Mouse (Mus musculus): ENCODE results near the gene Ndufs6. TPM values are rescaled to one million over a fixed set of nuclear protein-coding genes. Genes with fewer than 3 reads are reported as not detected.

Ndufs6 gene
- total and polyA plus RNA-seq, 2 experiments from 2014 or later = 70.5 to 525 TPM

DNA sequence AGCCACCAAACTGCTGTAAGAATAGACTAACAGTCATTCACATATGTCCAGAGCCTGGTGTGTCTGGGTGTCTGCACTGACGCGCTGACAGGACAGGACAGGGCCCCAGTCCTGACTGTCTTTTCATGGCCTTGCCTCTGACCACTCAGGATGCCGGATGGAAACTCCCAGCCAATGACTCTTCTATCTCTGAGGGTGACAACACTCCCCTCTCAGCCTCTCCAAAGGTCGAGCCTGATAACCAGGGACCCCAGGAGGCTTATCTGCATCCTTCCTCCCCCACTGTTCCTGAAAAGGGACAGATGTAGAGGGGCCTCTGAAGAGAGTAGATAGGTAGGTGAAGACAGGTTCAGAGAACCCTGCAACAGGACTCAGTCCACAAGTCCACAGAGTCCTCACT is 29.6 kb downstream of the Ndufs6 start:
- H3K9ac ChIP-seq (replicated peaks; ENCODE audit: low read length) = no peak overlapping the region
- H3K9me3 ChIP-seq (ENCODE audit: low read length) = no peaks in the 10 kb centered on the region
- H3K36me3 ChIP-seq (ENCODE audit: insufficient read depth, low read length) = no peaks in the 10 kb centered on the region
- no peak overlapping the region for H3K27ac ChIP-seq
- H3K4me3 ChIP-seq (ENCODE audit: low read length) = no peak overlapping the region
- ATAC-seq (no peak), DNase-seq (ENCODE audit: low spot score) (no peak)
- H3K4me1 ChIP-seq (ENCODE audit: insufficient read depth, low read length) = no peaks in the 10 kb centered on the region
- H3K27me3 ChIP-seq (ENCODE audit: insufficient read depth, low read length) = no peaks in the 10 kb centered on the region
- 69% methylated on average over 4 of the region's 4 CpGs for WGBS
- H3K4me2 ChIP-seq (ENCODE audit: low read depth, low read length) = no peak overlapping the region
- no peak for TF ChIP-seq CTCF (IDR thresholded peaks at IDR 0.05; ENCODE audit: low read depth)

DNA sequence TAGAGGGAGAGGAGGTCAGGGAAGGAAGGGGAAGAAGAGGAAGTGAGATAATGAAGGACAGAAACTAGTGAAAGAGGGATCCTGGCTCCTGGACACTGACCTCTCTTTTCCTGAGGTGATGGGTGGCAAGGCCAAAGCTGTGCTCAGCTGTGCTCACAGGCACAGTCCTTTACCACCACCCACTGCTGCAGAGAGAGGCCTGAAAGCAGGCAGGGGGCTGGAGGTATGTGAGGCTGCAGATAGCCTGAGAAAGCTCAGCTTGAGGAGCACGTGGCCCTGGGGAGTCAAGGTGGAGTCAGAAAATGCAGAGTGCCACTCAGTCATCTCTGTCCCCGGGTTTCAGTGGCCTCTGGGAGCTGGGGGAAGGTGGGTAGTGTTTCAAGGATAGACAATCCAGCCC is 37.2 kb downstream of the Ndufs6 start:
- Histone ChIP-seq H3K27me3 (ENCODE audit: insufficient read depth, low read length) (no peaks in the 10 kb centered on the region), H3K27ac (no peak overlapping the region), H3K9me3 (ENCODE audit: low read length) (no peaks in the 10 kb centered on the region), H3K9ac (replicated peaks; ENCODE audit: low read length) (no peak overlapping the region), H3K4me3 (ENCODE audit: low read length) (no peak overlapping the region), H3K4me2 (ENCODE audit: low read depth, low read length) (no peak overlapping the region), H3K36me3 (ENCODE audit: insufficient read depth, low read length) (no peaks in the 10 kb centered on the region), H3K4me1 (ENCODE audit: insufficient read depth, low read length) (no peaks in the 10 kb centered on the region)
- WGBS = 29% methylated on average over 2 of the region's 2 CpGs
- DNase-seq (ENCODE audit: low spot score) (no peak), ATAC-seq (no peak)
- no peak for TF ChIP-seq CTCF (IDR thresholded peaks at IDR 0.05; ENCODE audit: low read depth)

DNA sequence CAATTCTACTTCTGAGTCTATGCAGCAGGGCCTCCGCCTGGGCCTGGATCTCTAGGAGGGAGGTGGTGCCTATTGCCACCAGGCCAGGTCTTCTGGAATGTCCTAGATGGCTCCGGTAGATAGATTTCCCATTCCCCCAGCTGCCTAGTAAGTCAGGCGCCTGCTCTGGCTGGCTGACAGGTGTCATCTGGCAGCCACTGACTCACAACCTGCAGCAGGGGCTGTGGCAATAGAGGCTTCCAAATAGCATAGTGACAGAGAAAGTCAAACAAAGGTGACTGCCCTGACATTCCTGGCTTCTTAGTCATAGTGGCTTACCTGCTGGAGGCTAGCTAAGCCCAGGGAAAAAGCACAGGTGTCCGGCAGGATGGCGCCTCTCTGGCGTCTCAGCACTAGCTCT is 38.1 kb downstream of the Ndufs6 start:
- Histone ChIP-seq H3K36me3 (ENCODE audit: insufficient read depth, low read length) (no peaks in the 10 kb centered on the region), H3K4me2 (ENCODE audit: low read depth, low read length) (no peak overlapping the region), H3K4me3 (ENCODE audit: low read length) (no peak overlapping the region), H3K9ac (replicated peaks; ENCODE audit: low read length) (no peak overlapping the region), H3K4me1 (ENCODE audit: insufficient read depth, low read length) (no peaks in the 10 kb centered on the region), H3K27ac (no peak overlapping the region), H3K27me3 (ENCODE audit: insufficient read depth, low read length) (no peaks in the 10 kb centered on the region), H3K9me3 (ENCODE audit: low read length) (no peaks in the 10 kb centered on the region)
- TF ChIP-seq CTCF (IDR thresholded peaks at IDR 0.05; ENCODE audit: low read depth) = no peak
- WGBS = 84% methylated on average over 6 of the region's 6 CpGs
- ATAC-seq = no peak
- no peak for DNase-seq (ENCODE audit: low spot score)

DNA sequence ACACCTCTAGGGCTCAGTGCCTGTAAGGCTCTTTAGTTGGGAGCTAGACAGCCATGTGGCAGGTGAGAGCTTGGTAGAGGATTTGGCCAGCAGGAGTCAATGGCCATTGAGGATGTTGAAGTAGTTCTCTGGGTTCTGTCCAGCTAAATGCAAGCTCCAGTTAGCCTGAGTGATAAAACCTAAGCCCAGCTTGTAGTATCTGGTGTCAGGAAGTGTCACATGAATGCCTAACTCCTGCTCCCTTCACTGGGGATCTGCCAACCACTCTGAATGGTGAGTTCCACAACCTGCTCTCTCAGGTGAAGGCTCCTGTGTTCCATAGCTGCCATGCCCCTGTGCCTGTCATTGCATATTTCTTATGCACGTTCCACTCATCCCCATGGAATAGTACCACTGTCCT is 44.8 kb downstream of the Ndufs6 start:
- no peak for ATAC-seq

DNA sequence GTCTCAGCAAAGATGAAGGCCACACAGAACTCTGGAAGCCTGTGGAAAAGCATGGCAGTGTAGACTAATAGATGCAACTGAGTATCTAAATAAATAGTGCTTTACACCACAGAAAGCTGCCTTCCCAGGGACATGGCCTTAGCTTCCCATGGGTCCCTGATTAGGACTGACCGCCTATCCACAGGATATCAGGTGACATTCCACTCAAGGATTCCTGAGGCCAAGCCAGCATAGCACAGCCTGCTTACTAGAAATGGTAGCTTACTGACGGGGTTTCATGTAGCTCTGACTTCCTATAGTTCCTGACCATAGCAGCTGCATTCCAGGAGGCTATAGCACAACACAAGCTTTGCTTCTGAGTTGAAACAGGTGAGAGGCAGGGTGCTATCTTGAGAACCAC is 45.9 kb downstream of the Ndufs6 start:
- DNase-seq (ENCODE audit: low spot score) (no peak), ATAC-seq (no peak)
- Histone ChIP-seq H3K27ac (no peak overlapping the region), H3K27me3 (ENCODE audit: insufficient read depth, low read length) (no peaks in the 10 kb centered on the region), H3K4me3 (ENCODE audit: low read length) (no peak overlapping the region), H3K4me1 (ENCODE audit: insufficient read depth, low read length) (no peaks in the 10 kb centered on the region), H3K36me3 (ENCODE audit: insufficient read depth, low read length) (no peaks in the 10 kb centered on the region), H3K4me2 (ENCODE audit: low read depth, low read length) (no peak overlapping the region), H3K9ac (replicated peaks; ENCODE audit: low read length) (no peak overlapping the region), H3K9me3 (ENCODE audit: low read length) (no peaks in the 10 kb centered on the region)
- WGBS = 88% methylated on average over 2 of the region's 2 CpGs
- TF ChIP-seq CTCF (IDR thresholded peaks at IDR 0.05; ENCODE audit: low read depth) = no peak

More for the DNA sequence above, 44.8 kb downstream of the Ndufs6 start:
- Histone ChIP-seq H3K27me3 (ENCODE audit: insufficient read depth, low read length) (no peaks in the 10 kb centered on the region), H3K4me2 (ENCODE audit: low read depth, low read length) (no peak overlapping the region), H3K4me1 (ENCODE audit: insufficient read depth, low read length) (no peaks in the 10 kb centered on the region), H3K27ac (no peak overlapping the region), H3K4me3 (ENCODE audit: low read length) (no peak overlapping the region), H3K36me3 (ENCODE audit: insufficient read depth, low read length) (no peaks in the 10 kb centered on the region), H3K9ac (replicated peaks; ENCODE audit: low read length) (no peak overlapping the region), H3K9me3 (ENCODE audit: low read length) (no peaks in the 10 kb centered on the region)
- DNase-seq (ENCODE audit: low spot score) = no peak
- TF ChIP-seq CTCF (IDR thresholded peaks at IDR 0.05; ENCODE audit: low read depth) = no peak
- WGBS = 91% methylated on average over 1 of the region's 1 CpGs

DNA sequence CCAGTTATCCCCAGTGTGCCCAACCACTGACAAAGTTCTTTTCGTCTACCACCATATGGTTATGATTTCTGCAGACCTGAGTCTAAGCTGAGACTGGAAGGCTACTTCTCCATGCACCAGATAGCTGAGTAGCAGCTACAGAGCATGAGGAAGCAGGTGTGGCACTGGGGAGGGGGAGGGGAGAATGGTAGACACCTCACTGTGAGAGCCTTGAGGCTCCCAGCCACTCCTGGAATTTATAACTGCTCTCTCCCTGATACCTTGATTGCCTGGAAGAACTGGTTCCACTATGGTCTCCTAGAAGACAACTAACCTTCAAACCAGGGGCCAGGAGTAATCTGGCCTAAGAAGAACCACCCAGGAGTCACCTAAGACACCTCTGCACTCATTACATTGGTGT is 49.1 kb downstream of the Ndufs6 start:
- Histone ChIP-seq H3K9me3 (ENCODE audit: low read length) (no peaks in the 10 kb centered on the region), H3K27me3 (ENCODE audit: insufficient read depth, low read length) (0 out of 2 replicates have a peak, but pooled peaks cover 11% of the 10 kb centered on the region), H3K9ac (replicated peaks; ENCODE audit: low read length) (no peak overlapping the region), H3K27ac (no peak overlapping the region), H3K36me3 (ENCODE audit: insufficient read depth, low read length) (no peaks in the 10 kb centered on the region), H3K4me3 (ENCODE audit: low read length) (no peak overlapping the region), H3K4me2 (ENCODE audit: low read depth, low read length) (no peak overlapping the region), H3K4me1 (ENCODE audit: insufficient read depth, low read length) (no peaks in the 10 kb centered on the region)
- DNase-seq (ENCODE audit: low spot score) = no peak
- no peak for ATAC-seq
- WGBS = 79% methylated on average over 1 of the region's 1 CpGs
- TF ChIP-seq CTCF (IDR thresholded peaks at IDR 0.05; ENCODE audit: low read depth) = no peak

DNA sequence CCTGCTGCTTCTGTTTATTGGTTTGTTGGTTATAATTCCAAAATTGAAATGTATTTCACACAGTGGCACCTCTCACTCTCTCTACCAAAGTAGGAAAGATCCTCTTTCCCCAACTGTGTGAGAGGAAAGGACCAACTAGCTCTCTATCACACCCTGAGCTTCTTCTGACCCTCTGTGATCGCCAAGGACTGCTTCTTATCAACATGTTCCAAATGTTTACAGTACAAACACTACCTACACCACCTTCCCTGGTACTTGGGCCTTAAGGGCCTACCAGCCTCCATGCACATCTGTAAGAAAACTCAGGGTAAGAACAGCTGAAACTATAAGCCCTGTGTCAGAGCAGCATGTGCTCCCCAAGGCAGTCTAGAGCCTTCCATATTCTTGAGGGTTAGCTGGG is 50.5 kb downstream of the Ndufs6 start:
- no peak overlapping the region for H3K27ac ChIP-seq
- ATAC-seq (no peak), DNase-seq (ENCODE audit: low spot score) (no peak)
- no peaks in the 10 kb centered on the region for H3K36me3 ChIP-seq (ENCODE audit: insufficient read depth, low read length)
- no peaks in the 10 kb centered on the region for H3K4me1 ChIP-seq (ENCODE audit: insufficient read depth, low read length)
- no peak overlapping the region for H3K4me2 ChIP-seq (ENCODE audit: low read depth, low read length)
- 71% methylated on average over 1 of the region's 1 CpGs for WGBS
- no peak for TF ChIP-seq CTCF (IDR thresholded peaks at IDR 0.05; ENCODE audit: low read depth)
- peaks cover 23% of the 10 kb centered on the region for H3K27me3 ChIP-seq (ENCODE audit: insufficient read depth, low read length)
- H3K9ac ChIP-seq (replicated peaks; ENCODE audit: low read length) = no peak overlapping the region
- no peak overlapping the region for H3K4me3 ChIP-seq (ENCODE audit: low read length)
- no peaks in the 10 kb centered on the region for H3K9me3 ChIP-seq (ENCODE audit: low read length)

Data from hindbrain, postnatal 0 days (tissue).